Mouse (Mus musculus) cerebellum, adult (tissue): ENCODE data around the gene Them7.

Experiments
- ATAC-seq: cut with Nextera tagmentation; 2 replicates; pipeline ENCODE4 v1.9.2; 2017; ENCODE audit warnings: mild to moderate bottlenecking, moderate library complexity, mixed read lengths; ENCODE audit not compliant: insufficient number of reproducible peaks, low FRiP score, low TSS enrichment

Gene Them7

GRCm38 (mm10) chr2:105372156-105372555, 148.0 kb downstream of the Them7 start:
- ATAC-seq: no peak

DNA sequence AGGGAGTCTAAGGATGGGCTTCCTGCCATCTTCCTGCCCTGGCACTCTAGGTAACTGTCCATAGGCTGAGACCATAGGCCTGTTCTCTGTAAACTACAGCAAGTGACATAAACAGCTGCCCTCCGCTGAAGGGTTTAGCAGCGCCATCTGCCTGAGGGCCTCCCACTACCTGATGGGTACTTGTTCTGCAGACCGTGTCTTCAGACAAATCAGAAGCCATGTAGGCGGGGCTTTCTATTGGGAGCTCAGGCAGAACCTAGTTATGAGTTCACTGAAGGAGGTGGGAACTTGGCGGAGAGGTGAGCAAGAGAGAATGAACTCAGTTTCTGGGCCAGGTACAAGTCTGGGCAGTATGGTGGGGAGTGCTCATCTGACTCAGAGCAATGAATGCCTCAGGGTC, 148.6 kb downstream of the Them7 start:
- no peak for ATAC-seq

GRCm38 (mm10) chr2:105373658-105374057, 149.5 kb downstream of the Them7 start:
- ATAC-seq: no peak

DNA sequence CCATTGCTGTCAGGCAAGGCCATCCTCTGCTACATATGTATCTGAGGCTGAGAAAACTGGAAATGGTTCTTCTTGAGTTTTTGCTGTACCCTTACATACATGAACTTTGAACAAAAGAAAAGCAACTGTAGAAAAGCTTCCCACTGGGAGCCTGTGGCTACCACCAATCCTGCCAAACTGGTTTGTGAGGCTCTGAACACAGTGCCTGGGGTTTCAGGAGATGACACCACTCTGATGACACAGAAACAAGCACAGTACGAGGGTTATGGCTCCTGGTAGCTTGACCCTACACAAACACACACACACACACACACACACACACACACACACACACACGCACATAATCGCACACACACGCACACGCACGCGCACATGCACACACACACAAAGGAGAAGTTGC, 151.1 kb downstream of the Them7 start:
- no peak for ATAC-seq

DNA sequence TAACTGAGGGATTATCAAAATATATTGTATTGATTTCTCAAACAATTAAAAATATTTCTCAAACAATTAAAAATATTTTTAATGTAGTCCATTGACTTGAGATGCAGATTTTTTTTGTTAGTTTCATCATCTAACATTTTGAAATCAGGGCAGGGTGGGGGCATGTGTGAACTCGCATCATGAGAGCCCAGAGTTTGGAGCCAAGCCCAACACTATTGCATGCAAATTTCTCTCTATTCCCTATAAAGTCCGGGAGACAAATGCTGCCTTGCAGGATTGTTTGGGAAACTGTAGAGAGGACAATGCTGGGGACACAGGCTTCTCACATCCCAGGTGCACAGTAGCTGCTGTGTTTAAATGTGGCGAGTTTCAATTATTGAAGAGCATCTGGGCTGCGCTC, 151.6 kb downstream of the Them7 start:
- no peak for ATAC-seq

DNA sequence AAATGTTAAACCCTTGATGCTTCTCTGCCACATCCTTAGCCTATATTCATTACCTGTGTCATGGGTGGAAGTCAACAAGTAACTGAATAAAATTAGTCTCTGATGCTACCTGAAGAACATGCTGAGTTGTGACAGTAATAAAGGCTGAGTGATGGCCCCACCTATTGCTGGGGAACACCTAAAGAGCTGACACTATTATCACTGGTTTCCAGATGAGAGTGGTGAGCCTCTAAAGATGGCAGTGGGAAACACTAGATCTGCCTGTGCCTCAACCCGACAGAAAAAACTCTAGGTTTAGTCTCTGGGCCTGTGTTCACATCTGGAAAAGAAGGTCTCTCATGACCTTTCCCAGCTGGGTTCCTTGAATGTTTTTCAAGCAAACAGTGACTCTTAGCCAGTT, 155.6 kb downstream of the Them7 start:
- ATAC-seq: no peak

- ATAC-seq: no peak
Observed at GRCm38 (mm10) chr2:105380757-105381319, 156.7 kb downstream of the Them7 start.

GRCm38 (mm10) chr2:105383063-105383462, 158.9 kb downstream of the Them7 start:
- no peak for ATAC-seq

DNA sequence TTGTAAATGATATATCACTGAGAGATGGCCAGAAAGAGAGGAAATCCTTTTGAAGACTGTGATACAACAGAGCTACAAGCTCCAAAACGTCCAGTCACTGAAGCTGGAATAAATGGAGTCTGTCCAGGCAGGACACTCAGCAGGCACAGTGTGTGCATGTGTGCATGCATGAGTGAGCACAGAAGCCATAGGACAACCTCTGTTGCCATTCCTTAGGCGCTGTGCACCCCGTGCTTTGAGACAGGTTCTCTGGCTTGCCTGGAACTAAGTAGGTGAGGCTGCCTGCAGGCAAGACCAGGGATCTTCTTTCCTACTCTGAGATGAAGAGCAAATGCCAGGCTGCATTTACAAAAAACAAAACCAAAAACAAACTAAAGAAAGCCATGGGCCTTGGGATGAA, 160.9 kb downstream of the Them7 start:
- ATAC-seq: no peak

GRCm38 (mm10) chr2:105386418-105386817, 162.3 kb downstream of the Them7 start:
- ATAC-seq: no peak

GRCm38 (mm10) chr2:105389007-105389890, 165.1 kb downstream of the Them7 start:
- no peak for ATAC-seq

- ATAC-seq: no peak
Observed at GRCm38 (mm10) chr2:105390653-105391413, 166.7 kb downstream of the Them7 start.

GRCm38 (mm10) chr2:105391414-105391784, 167.3 kb downstream of the Them7 start:
- no peak for ATAC-seq

GRCm38 (mm10) chr2:105392514-105392913, 168.4 kb downstream of the Them7 start:
- no peak for ATAC-seq

- ATAC-seq: no peak
Observed at GRCm38 (mm10) chr2:105394375-105394774, 170.3 kb downstream of the Them7 start.

GRCm38 (mm10) chr2:105396066-105396465, 171.9 kb downstream of the Them7 start:
- ATAC-seq: no peak

DNA sequence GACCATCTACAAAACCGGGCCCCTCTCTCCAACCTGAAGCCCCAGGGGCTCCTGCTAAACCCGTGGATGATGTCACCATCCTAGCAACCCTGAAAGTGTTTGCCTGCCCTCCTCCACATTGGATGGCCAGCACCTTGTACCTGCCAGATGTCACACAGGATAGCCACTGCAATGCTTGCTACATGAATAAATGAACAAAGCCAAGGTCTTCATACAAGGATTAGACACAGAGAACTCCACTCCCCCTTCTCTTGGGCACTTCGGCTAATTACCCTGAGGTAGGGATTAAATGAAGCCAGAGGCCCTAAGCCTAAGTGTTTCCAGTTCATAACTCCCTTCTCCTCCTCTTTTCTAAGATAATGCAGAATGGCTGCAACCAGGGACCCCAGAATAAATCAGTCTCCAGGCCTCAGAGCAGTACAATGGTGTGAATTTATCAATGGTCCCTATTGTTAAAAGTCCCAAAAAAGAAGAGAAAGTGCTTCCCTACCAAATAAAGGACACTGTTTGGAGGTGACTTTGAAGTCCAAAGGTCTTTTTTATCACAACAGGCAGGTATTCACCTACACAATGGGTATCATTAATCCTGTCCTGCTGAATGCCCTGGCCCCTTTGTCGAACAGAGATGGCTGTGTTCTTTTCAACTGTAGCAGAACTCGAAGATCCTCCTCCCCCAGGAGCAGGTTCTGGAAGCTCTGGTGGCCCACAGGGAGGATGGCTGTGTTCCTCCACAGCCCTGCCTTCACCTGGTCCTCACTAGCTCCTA, 173.5 kb downstream of the Them7 start:
- ATAC-seq: no peak

GRCm38 (mm10) chr2:105398636-105399084, 174.5 kb downstream of the Them7 start:
- ATAC-seq: peak; percentile 33

DNA sequence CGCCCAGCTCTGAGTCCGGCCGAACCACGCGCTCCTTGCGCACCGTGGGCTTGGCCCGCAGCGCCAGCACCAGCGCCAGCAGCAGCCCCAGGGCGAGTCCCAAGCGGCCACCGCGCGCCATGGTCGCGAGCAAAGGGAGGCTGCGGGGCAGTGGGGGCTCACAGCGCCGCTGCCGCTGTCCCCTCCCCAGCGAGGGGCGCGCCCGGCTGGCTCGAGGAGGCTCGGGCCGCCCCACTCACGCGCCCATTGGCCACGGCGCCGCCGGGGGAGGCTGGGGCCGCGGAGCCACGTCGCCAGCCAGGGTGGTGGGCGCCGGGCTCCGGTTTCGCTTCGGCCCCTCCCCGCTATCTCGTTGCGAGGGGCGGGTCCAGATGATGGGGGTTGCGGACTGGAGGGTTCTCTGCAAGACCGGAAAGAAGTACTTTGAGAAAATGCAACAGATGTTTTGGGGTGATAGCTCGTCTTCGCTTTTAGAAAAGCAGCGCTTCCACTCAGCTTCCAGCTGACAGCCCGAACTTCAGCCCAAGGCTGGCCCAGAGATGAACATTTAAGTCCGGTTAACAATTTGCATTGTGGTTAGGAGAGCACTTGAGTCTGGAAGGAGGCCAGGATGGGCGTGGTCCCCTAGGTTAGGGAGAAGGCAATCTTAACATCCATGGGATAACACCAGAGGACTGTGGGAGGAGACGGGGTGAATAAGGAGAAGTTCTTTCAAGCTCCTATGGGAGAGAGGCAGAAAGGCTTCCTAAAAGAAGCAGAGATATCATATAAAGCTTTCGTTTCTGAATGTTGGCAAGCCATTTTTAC, 175.2 kb downstream of the Them7 start, which contains the start of gene Rcn1:
Gene Rcn1, minus strand, starts transcription at position 235 of the 807 bp plus-strand sequence.
- ATAC-seq: peak; percentile 38; the same call in 1 of the 2 replicates
